Mouse (Mus musculus): Measurements from ENCODE around the gene Slain2.
"Not testable (repeated sequence)": the region's sequence is repeated elsewhere in the genome, so short reads cannot be mapped to it uniquely, and the experiment has no call there.

Slain2 gene

GRCm38 (mm10) chr5:72957281-72957680, 43.2 kb downstream of the Slain2 start:
- DNase-seq = no peak

- DNase-seq = no peak
Measured at GRCm38 (mm10) chr5:72960096-72960495, 46.0 kb downstream of the Slain2 start.

GRCm38 (mm10) chr5:72965706-72966105, 51.6 kb downstream of the Slain2 start:
- no peak for DNase-seq

GRCm38 (mm10) chr5:72972435-72972834, 58.3 kb downstream of the Slain2 start:
- no peak for DNase-seq

- DNase-seq = no peak
Measured at GRCm38 (mm10) chr5:72972934-72973333, 58.8 kb downstream of the Slain2 start.

- no peak for DNase-seq
Measured at GRCm38 (mm10) chr5:72974602-72975001, 60.5 kb downstream of the Slain2 start, which contains the start of gene Gm10135. Gene Gm10135, minus strand, starts transcription at chr5:72974702.

- no peak for DNase-seq
Measured at GRCm38 (mm10) chr5:72975996-72976395, 61.9 kb downstream of the Slain2 start.

- no peak for DNase-seq
Measured at GRCm38 (mm10) chr5:72976539-72976938, 62.4 kb downstream of the Slain2 start.

GRCm38 (mm10) chr5:72984091-72984490, 70.0 kb downstream of the Slain2 start:
- DNase-seq = no peak

GRCm38 (mm10) chr5:72987786-72988185, 73.7 kb downstream of the Slain2 start:
- no peak for DNase-seq

GRCm38 (mm10) chr5:72989756-72990155, 75.7 kb downstream of the Slain2 start:
- DNase-seq = no peak

GRCm38 (mm10) chr5:72992474-72992873, 78.4 kb downstream of the Slain2 start:
- DNase-seq = no peak

- DNase-seq = no peak
Measured at GRCm38 (mm10) chr5:72994424-72994823, 80.3 kb downstream of the Slain2 start.

GRCm38 (mm10) chr5:72994928-72995327, 80.8 kb downstream of the Slain2 start:
- no peak for DNase-seq

GRCm38 (mm10) chr5:72995379-72995778, 81.3 kb downstream of the Slain2 start:
- no peak for DNase-seq

GRCm38 (mm10) chr5:72998546-72998945, 84.4 kb downstream of the Slain2 start:
- DNase-seq = not testable (repeated sequence)

- DNase-seq = no peak
Measured at GRCm38 (mm10) chr5:73004046-73004445, 89.9 kb downstream of the Slain2 start.

GRCm38 (mm10) chr5:73006784-73007581, 92.9 kb downstream of the Slain2 start, which contains the start of gene Slc10a4:
Gene Slc10a4, plus strand, starts transcription at chr5:73006883.
- peak; percentile 19 for DNase-seq

- DNase-seq = no peak
Measured at GRCm38 (mm10) chr5:73007582-73007959, 93.5 kb downstream of the Slain2 start.

- not testable (repeated sequence) for DNase-seq
Measured at GRCm38 (mm10) chr5:73008230-73008629, 94.1 kb downstream of the Slain2 start.

- DNase-seq = not testable (repeated sequence)
Measured at GRCm38 (mm10) chr5:73011806-73012205, 97.7 kb downstream of the Slain2 start.

GRCm38 (mm10) chr5:73012884-73013610, 98.9 kb downstream of the Slain2 start:
- DNase-seq = not testable (repeated sequence)

GRCm38 (mm10) chr5:73013611-73014287, 99.6 kb downstream of the Slain2 start:
- not testable (repeated sequence) for DNase-seq

Data from right cerebral cortex, postnatal 25 days (tissue).